Mouse (Mus musculus) kidney, postnatal 0 days (tissue): ENCODE data around the gene Pitpnm1. TPM values are rescaled to one million over a fixed set of nuclear protein-coding genes. Genes with fewer than 3 reads are reported as not detected.
A peak's percentile ranks its signal among the peaks of the same experiment; 100 is the strongest.

Source experiments
- ATAC-seq: fragments of 200-750 bp; cut with Nextera tagmentation; replicated peaks from 2 replicates; pipeline ENCODE4 v1.8.0; 2017; ENCODE audit warnings: low read depth, moderate number of reproducible peaks, moderate TSS enrichment, moderate library complexity; ENCODE audit not compliant: low FRiP score
- DNase-seq: peaks from one replicate; pipeline ENCODE4 v3.0.0-alpha.2; 2016; ENCODE audit warnings: low spot score
- H3K27ac ChIP-seq: fragments of 300-500 bp; sonication (generic); 2 replicates; pipeline ENCODE4 v1.5.1; 2014; ENCODE audit warnings: mild to moderate bottlenecking
- H3K27me3 ChIP-seq: fragments of 300-500 bp; sonication (generic); 2 replicates; pipeline ENCODE4 v1.6.1; 2014; ENCODE audit warnings: low read length, mixed read lengths; ENCODE audit not compliant: insufficient read depth
- H3K36me3 ChIP-seq: fragments of 300-500 bp; sonication (generic); 2 replicates; pipeline ENCODE4 v1.6.1; 2014; ENCODE audit warnings: low read length, mixed read lengths; ENCODE audit not compliant: insufficient read depth
- H3K4me1 ChIP-seq: fragments of 300-500 bp; sonication (generic); replicated peaks from 2 replicates; pipeline ENCODE4 v1.6.1; 2014; ENCODE audit warnings: antibody characterized with exemption, low read length, mixed read lengths; ENCODE audit not compliant: insufficient read depth
- H3K4me2 ChIP-seq: fragments of 300-500 bp; sonication (generic); 2 replicates; pipeline ENCODE4 v1.6.1; 2014; ENCODE audit warnings: mild to moderate bottlenecking, low read length, moderate library complexity, mixed read lengths
- H3K4me3 ChIP-seq: fragments of 300-500 bp; sonication (generic); replicated peaks from 2 replicates; pipeline ENCODE4 v1.5.1; 2014; ENCODE audit warnings: low read depth, low read length
- H3K9ac ChIP-seq: fragments of 300-500 bp; sonication (generic); 2 replicates; pipeline ENCODE4 v1.6.1; 2014; ENCODE audit warnings: low read depth, low read length
- H3K9me3 ChIP-seq: fragments of 300-500 bp; sonication (generic); replicated peaks from 2 replicates; pipeline ENCODE4 v1.6.1; 2016; ENCODE audit warnings: low read length, inconsistent platforms, mixed read lengths
- CTCF ChIP-seq: IDR thresholded peaks from 2 replicates; pipeline ENCODE4 v1.5.1; 2016; ENCODE audit warnings: antibody characterized with exemption, low read depth, mild to moderate bottlenecking, moderate library complexity
- WGBS: fragments of 180-500 bp; shearing (Covaris S2); extraction: QIAGEN DNeasy Blood & Tissue Kit; methylation state at CpG from one replicate; pipeline ENCODE4 v1.1.7; 2014; 5-methylcytosine and 5-hydroxymethylcytosine counted together
- polyA plus RNA-seq: library from polyadenylated mRNA; unstranded; fragments of >200 nt; fragmentation: Nextera tagmentation; extraction: Ambion mirVana; gene quantifications from 2 replicates; pipeline ENCODE4 v1.2.1, GENCODE M21; 2015

The Pitpnm1 gene
- polyA plus RNA-seq, 1 experiment from 2014 or later: 12.2 TPM

DNA sequence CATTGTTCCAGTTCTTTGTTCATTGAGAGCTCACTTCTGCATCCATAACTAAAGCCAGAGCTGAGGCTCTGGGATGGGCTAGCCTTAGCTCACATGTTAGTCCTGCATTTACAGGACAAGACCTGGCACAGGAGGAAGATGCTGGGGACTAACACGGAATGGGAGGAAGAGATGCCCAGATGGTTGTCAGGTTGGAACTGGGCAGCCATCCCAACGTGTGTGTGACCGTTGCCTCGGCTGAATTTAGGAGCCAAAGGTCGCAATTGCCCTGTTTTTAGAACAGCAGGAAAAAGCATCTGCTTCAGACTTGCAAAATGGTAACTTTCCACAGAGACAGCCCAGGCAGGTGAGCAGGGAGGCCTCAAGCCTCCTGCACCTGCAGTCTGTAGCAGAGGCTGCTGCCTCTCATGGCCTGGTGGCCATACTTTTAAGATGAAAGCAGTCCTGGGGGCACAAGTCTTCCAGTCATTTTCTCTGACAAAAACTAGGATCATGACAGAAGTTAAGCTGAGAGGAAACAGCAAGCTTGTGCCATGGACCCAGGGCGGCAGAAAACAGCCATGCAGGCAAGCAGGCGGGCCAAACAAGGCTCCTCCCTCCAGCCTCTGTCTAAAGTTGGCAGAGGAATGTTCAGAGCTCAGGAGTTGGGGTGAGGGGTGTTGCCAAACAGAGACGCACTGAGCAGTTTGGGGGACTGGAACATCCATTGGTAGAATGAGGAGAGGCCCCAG lies 44.4 kb upstream of the Pitpnm1 start:
- no peaks in the 10 kb centered on the region for H3K36me3 ChIP-seq
- no peak overlapping the region for H3K27ac ChIP-seq
- 63% methylated on average over 8 of the region's 8 CpGs for WGBS
- H3K27me3 ChIP-seq: no peaks in the 10 kb centered on the region
- DNase-seq: no peak
- TF ChIP-seq CTCF: no peak
- no peak for ATAC-seq
- no peak overlapping the region for H3K9ac ChIP-seq
- no peaks in the 10 kb centered on the region for H3K9me3 ChIP-seq
- no peak overlapping the region for H3K4me3 ChIP-seq
- H3K4me2 ChIP-seq: no peak overlapping the region
- H3K4me1 ChIP-seq: peaks cover 4% of the 10 kb centered on the region; the same call in 1 of the 2 replicates

DNA sequence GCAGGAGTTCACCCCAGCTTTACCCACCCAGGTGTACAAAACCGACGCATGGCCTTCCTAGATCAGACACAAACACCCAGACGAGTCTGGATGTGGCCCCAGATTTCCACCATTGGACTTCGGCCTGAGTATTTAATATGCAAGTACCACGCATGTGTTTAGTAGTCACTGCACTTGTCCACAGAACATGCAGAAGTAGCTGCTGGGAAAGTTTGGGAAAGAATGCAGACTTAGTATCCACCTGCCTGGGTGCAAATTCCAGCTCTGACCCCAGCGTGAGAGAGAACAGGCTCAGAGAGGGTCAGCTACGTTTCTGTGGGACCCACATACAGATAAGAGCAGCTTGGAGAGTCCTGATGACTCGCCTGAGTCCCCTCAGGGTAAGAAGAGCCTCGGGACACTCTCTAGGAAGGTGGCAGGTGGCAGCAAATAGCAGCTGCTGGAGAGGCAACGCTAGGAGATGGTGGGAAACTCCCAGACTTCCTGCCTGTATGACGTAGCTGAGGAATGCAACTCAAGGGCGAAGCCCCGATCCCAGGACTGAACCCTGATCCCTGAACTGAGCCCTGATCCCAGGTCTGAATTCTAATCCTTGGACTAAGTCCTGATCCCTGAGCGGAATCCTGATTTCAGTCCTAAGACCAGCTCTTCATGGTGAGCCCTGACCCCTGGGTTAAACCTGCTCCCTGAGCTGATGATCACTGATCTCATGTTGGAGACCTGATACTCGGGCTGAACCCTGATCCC lies 43.7 kb upstream of the Pitpnm1 start:
- ATAC-seq (peak; percentile 40), DNase-seq (peak; percentile 31)
- H3K36me3 ChIP-seq: no peaks in the 10 kb centered on the region
- WGBS: 53% methylated on average over 15 of the region's 15 CpGs
- H3K4me3 ChIP-seq: no peak overlapping the region
- H3K27me3 ChIP-seq: no peaks in the 10 kb centered on the region
- H3K4me2 ChIP-seq: no peak overlapping the region
- no peak overlapping the region for H3K27ac ChIP-seq
- H3K9me3 ChIP-seq: no peaks in the 10 kb centered on the region
- H3K9ac ChIP-seq: no peak overlapping the region
- TF ChIP-seq CTCF: no peak
- peaks cover 4% of the 10 kb centered on the region; the same call in 1 of the 2 replicates for H3K4me1 ChIP-seq

DNA sequence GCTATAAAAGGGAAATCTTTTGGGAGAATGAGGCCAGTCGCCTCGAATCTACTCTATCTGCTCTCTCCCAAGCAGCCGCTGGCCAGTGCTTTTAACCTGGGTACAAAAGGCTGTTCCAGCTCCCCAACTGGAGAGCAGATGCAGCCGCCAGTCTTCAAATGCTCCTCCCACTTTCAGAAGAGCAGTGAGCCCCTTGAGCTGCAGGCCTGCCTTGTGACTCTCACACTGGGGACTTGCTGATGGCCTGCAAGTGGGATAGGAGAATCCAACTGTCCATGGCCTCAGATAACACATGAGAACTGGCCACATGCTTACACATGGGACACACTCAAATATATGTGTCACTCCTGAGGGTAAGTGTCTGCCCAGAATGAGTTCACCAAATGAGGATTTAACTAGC lies 43.1 kb upstream of the Pitpnm1 start:
- H3K4me2 ChIP-seq: no peak overlapping the region
- no peak for TF ChIP-seq CTCF
- H3K9me3 ChIP-seq: no peaks in the 10 kb centered on the region
- H3K27me3 ChIP-seq: no peaks in the 10 kb centered on the region
- H3K27ac ChIP-seq: no peak overlapping the region
- no peak for ATAC-seq
- H3K4me3 ChIP-seq: no peak overlapping the region
- H3K36me3 ChIP-seq: no peaks in the 10 kb centered on the region
- H3K9ac ChIP-seq: no peak overlapping the region
- no peak for DNase-seq
- peaks cover 4% of the 10 kb centered on the region; the same call in 1 of the 2 replicates for H3K4me1 ChIP-seq
- WGBS: 42% methylated on average over 4 of the region's 4 CpGs

DNA sequence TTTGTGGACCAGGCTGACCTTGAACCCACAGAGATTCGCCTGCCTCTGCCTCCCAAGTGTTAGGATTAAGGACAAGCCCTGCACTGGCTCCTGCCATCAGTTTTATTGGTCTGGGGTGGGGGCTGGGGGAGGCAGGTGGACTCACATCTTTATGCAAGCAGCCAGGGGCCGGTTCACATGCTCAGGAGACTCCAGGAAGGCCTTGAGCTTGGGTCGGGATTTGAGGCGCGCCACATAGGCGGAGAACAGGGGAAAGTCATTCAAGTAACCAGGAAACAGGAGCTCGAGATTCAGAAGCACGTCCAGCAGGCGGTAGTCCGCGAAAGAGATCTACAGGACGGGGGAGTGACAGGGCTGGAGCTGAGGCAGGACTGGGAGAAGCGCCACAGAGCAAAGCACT lies 42.4 kb upstream of the Pitpnm1 start:
- WGBS: 80% methylated on average over 13 of the region's 13 CpGs
- Histone ChIP-seq H3K9ac (no peak overlapping the region), H3K27ac (no peak overlapping the region), H3K36me3 (no peaks in the 10 kb centered on the region), H3K4me3 (no peak overlapping the region), H3K4me1 (peaks cover 4% of the 10 kb centered on the region; the same call in 1 of the 2 replicates), H3K27me3 (no peaks in the 10 kb centered on the region), H3K9me3 (no peaks in the 10 kb centered on the region), H3K4me2 (no peak overlapping the region)
- no peak for TF ChIP-seq CTCF
- DNase-seq: no peak
- ATAC-seq: no peak

DNA sequence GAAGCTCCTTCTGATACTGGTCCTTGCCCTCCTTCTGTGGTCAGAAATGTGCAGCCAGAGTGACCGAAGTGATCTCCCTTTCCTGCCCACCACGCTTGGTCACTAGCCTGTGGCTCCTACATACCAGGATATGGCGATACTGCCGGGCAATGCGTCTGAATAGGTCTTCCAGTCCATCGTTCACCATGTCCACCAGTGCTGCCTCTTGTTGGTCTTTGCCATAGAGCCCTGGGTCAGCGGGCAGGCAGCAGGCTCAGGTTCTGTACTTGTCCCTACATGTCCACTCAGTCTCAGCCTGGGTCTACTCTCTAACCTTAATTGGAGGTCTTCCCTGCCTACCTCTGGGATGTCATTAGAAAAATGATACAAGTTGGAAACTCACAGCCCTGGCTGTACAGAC lies 41.8 kb upstream of the Pitpnm1 start:
- no peak for DNase-seq
- WGBS: 96% methylated on average over 7 of the region's 7 CpGs
- H3K27me3 ChIP-seq: no peaks in the 10 kb centered on the region
- H3K4me1 ChIP-seq: peaks cover 4% of the 10 kb centered on the region; the same call in 1 of the 2 replicates
- TF ChIP-seq CTCF: no peak
- no peak for ATAC-seq
- H3K27ac ChIP-seq: no peak overlapping the region
- H3K9me3 ChIP-seq: no peaks in the 10 kb centered on the region
- H3K4me2 ChIP-seq: no peak overlapping the region
- no peak overlapping the region for H3K4me3 ChIP-seq
- no peak overlapping the region for H3K9ac ChIP-seq
- no peaks in the 10 kb centered on the region for H3K36me3 ChIP-seq

DNA sequence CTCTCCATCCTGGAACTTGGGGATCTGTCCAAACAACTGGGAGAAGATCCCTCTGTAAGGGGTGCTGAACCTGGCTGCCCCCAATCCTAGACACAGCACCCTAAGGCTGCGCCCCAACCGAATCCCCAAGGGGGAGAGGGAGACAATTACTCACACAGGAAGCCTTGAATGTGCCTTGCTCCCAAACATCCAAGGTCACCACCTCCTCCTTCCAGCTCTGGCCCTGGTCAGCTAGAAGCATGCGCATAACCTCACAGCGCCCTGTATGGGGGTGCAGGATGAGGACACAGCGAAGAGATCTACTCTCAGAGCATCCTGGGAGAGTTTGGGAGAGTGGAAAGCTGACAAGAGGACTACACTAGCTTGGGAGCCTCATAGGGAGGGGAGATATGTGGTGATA lies 41.2 kb upstream of the Pitpnm1 start:
- Histone ChIP-seq H3K27ac (no peak overlapping the region), H3K4me1 (peaks cover 4% of the 10 kb centered on the region; the same call in 1 of the 2 replicates), H3K9me3 (no peaks in the 10 kb centered on the region), H3K36me3 (no peaks in the 10 kb centered on the region), H3K4me3 (no peak overlapping the region), H3K27me3 (no peaks in the 10 kb centered on the region), H3K4me2 (no peak overlapping the region), H3K9ac (no peak overlapping the region)
- 88% methylated on average over 5 of the region's 5 CpGs for WGBS
- no peak for TF ChIP-seq CTCF
- no peak for ATAC-seq
- no peak for DNase-seq
